Mouse (Mus musculus) stomach, postnatal 0 days (tissue): ENCODE data around the gene Nipa2.

Experiments used
- CTCF ChIP-seq: IDR thresholded peaks from 2 replicates; pipeline ENCODE4 v1.5.1; 2016; ENCODE audit warnings: antibody characterized with exemption, low read depth, mild to moderate bottlenecking, moderate library complexity
- EP300 ChIP-seq: optimal IDR thresholded peaks from 2 replicates; pipeline ENCODE3; 2016; ENCODE audit warnings: antibody characterized with exemption

- TF ChIP-seq CTCF (no peak), EP300 (no peak)
Measured at GRCm38 (mm10) chr7:55991129-55991528, 28.9 kb upstream of the Nipa2 start.
